Mouse (Mus musculus) cerebellum, adult 2 months (tissue): ENCODE measurements around the gene Qprt. TPM values are rescaled to one million over a fixed set of nuclear protein-coding genes. Genes with fewer than 3 reads are reported as not detected.

Experiments
- DNase-seq, 2 experiments: peaks; one replicate each; pipeline ENCODE4 v3.0.0; 2021
- H3K27ac ChIP-seq: fragments of 200-500 bp; 2 replicates; pipeline ENCODE4 v1.5.1; 2012; ENCODE audit warnings: low read length, control low read depth, inconsistent platforms; ENCODE audit not compliant: insufficient read depth
- H3K27me3 ChIP-seq: fragments of 200-500 bp; 2 replicates; pipeline ENCODE4 v1.6.1; 2012; ENCODE audit warnings: inconsistent platforms, mild to moderate bottlenecking, low read length, moderate library complexity; ENCODE audit not compliant: control insufficient read depth, insufficient read depth
- H3K4me1 ChIP-seq: fragments of 200-500 bp; 2 replicates; pipeline ENCODE4 v1.6.1; 2011; ENCODE audit warnings: low read length; ENCODE audit not compliant: control insufficient read depth, insufficient read depth
- H3K4me3 ChIP-seq: fragments of 200-500 bp; replicated peaks from 2 replicates; pipeline ENCODE3; 2011; ENCODE audit warnings: mild to moderate bottlenecking, low read depth, low read length, control low read depth; ENCODE audit not compliant: insufficient read depth
- CTCF ChIP-seq: fragments of 200-500 bp; IDR thresholded peaks from 2 replicates; pipeline ENCODE4 v1.5.1; 2011; ENCODE audit warnings: low read depth, mild to moderate bottlenecking, control low read depth, low read length, moderate library complexity, borderline replicate concordance; ENCODE audit not compliant: insufficient read depth
- POLR2A ChIP-seq: fragments of 200-500 bp; IDR thresholded peaks from 2 replicates; pipeline ENCODE4 v1.6.1; 2011; ENCODE audit warnings: low read length, control low read depth, borderline replicate concordance; ENCODE audit not compliant: insufficient read depth
- WGBS: fragments of 180-500 bp; shearing (Covaris S2); methylation state at CpG from one replicate; pipeline ENCODE4 v1.1.7; 2018; 5-methylcytosine and 5-hydroxymethylcytosine counted together
- polyA plus RNA-seq: library from polyadenylated mRNA; depleted of rRNA; stranded (reverse); fragments of >200 nt; gene quantifications from 2 replicates; pipeline ENCODE4 v1.2.3, GENCODE M21; 2012; rRNA removed

The Qprt gene
- polyA plus RNA-seq, 1 experiment = 2.1 TPM

GRCm38 (mm10) chr7:127066317-127066716 is 55.7 kb downstream of the Qprt start:
- WGBS = 69% methylated on average over 4 of the region's 4 CpGs
- no peaks in the 10 kb centered on the region for H3K4me1 ChIP-seq
- no peaks in the 10 kb centered on the region for H3K27me3 ChIP-seq
- TF ChIP-seq CTCF (no peak), POLR2A (no peak)
- no peak for DNase-seq
- no peak overlapping the region for H3K27ac ChIP-seq
- H3K4me3 ChIP-seq = no peak overlapping the region

DNA sequence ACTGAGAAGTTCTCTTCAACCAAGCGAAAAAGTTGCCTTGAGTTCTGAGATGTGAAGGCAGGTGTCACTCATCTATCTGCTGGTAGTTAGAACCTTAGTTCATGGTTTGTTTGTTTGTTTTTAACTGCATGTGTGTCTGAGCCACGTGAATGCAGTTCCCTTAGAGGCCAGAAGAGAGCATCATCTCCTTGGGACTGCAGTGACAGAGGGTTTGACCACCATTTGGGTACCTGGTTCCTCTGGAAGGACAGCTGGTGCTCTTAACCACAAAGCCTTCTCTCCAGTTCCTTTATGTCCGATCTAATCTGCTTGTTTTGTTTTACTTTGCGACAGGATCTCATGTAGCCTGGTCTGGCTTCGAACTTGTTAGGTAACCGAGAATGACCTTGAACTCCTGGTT is 56.5 kb downstream of the Qprt start:
- H3K27ac ChIP-seq = no peak overlapping the region
- DNase-seq = no peak
- TF ChIP-seq POLR2A = no peak
- no peaks in the 10 kb centered on the region for H3K27me3 ChIP-seq
- H3K4me1 ChIP-seq = no peaks in the 10 kb centered on the region
- WGBS = 85% methylated on average over 6 of the region's 6 CpGs
- H3K4me3 ChIP-seq = no peak overlapping the region

Other genes with a start within 250 kb of the Qprt start
- gene Taok2, start 237.5 kb downstream of the Qprt start, polyA plus RNA-seq = 107 and 108 TPM in 2 replicates
- gene Tmem219, start 199.3 kb downstream of the Qprt start, polyA plus RNA-seq = 29.8 and 37.5 TPM in 2 replicates
- gene Kctd13, start 193.3 kb downstream of the Qprt start, polyA plus RNA-seq = 130 and 140 TPM in 2 replicates
- gene Asphd1, start 172.6 kb downstream of the Qprt start, polyA plus RNA-seq = 41.8 and 42.4 TPM in 2 replicates
- gene Sez6l2, start 171.7 kb downstream of the Qprt start, polyA plus RNA-seq = 359 and 364 TPM in 2 replicates
- gene Cdipt, start 146.3 kb downstream of the Qprt start, polyA plus RNA-seq = 255 and 281 TPM in 2 replicates
- 0.92 and 1.1 TPM in 2 replicates for gene Cdiptos, start 146.1 kb downstream of the Qprt start, polyA plus RNA-seq
- gene Mvp, start 107.6 kb downstream of the Qprt start, polyA plus RNA-seq = 19.9 and 21.0 TPM in 2 replicates
- 2.8 and 5.2 TPM in 2 replicates for gene Pagr1b, start 105.7 kb downstream of the Qprt start, polyA plus RNA-seq
- 91.6 and 105 TPM in 2 replicates for gene Pagr1a, start 104.9 kb downstream of the Qprt start, polyA plus RNA-seq
- 362 and 365 TPM in 2 replicates for gene Gm42742, start 101.1 kb downstream of the Qprt start, polyA plus RNA-seq
- 600 and 672 TPM in 2 replicates for gene Prrt2, start 101.0 kb downstream of the Qprt start, polyA plus RNA-seq
- 198 and 213 TPM in 2 replicates for gene Maz, start 95.2 kb downstream of the Qprt start, polyA plus RNA-seq
- gene Kif22, start 79.8 kb downstream of the Qprt start, polyA plus RNA-seq = 7.7 and 9.1 TPM in 2 replicates
- gene Zg16, start 34.9 kb downstream of the Qprt start, polyA plus RNA-seq = 0.34 TPM in 1 of 2 replicates, not detected in the other
- gene AI467606, start 30.9 kb downstream of the Qprt start, polyA plus RNA-seq = 1.4 and 2.1 TPM in 2 replicates
- 0.16 and 0.18 TPM in 2 replicates for gene Spn, start 15.6 kb upstream of the Qprt start, polyA plus RNA-seq
- gene Cd2bp2, start 73.8 kb upstream of the Qprt start, polyA plus RNA-seq = 101 and 103 TPM in 2 replicates
- 72.4 and 83.9 TPM in 2 replicates for gene Tbc1d10b, start 86.2 kb upstream of the Qprt start, polyA plus RNA-seq
- 1.6 and 3.0 TPM in 2 replicates for gene Mylpf, start 86.7 kb upstream of the Qprt start, polyA plus RNA-seq
- gene Zfp553, start 110.8 kb upstream of the Qprt start, polyA plus RNA-seq = 16.6 and 17.6 TPM in 2 replicates
- gene Sept1, start 110.9 kb upstream of the Qprt start, polyA plus RNA-seq = 11.3 and 12.5 TPM in 2 replicates
- 88.7 and 95.4 TPM in 2 replicates for gene Zfp771, start 122.0 kb upstream of the Qprt start, polyA plus RNA-seq
- gene Dctpp1, start 138.5 kb upstream of the Qprt start, polyA plus RNA-seq = 23.8 and 25.6 TPM in 2 replicates
- gene Sephs2, start 151.8 kb upstream of the Qprt start, polyA plus RNA-seq = 31.1 and 31.7 TPM in 2 replicates
- gene Itgal, start 174.0 kb upstream of the Qprt start, polyA plus RNA-seq = 0.87 and 1.4 TPM in 2 replicates
- gene Zfp768, start 223.4 kb upstream of the Qprt start, polyA plus RNA-seq = 21.2 TPM in 2 replicates